Mouse (Mus musculus): ENCODE measurements at regions not wholly inside any gene's neighbourhood (a gene's known extent, or its start where the extent isn't known, plus 50 kb on each side); places are given as distances from the start of the nearest gene placed in this dataset.

DNA sequence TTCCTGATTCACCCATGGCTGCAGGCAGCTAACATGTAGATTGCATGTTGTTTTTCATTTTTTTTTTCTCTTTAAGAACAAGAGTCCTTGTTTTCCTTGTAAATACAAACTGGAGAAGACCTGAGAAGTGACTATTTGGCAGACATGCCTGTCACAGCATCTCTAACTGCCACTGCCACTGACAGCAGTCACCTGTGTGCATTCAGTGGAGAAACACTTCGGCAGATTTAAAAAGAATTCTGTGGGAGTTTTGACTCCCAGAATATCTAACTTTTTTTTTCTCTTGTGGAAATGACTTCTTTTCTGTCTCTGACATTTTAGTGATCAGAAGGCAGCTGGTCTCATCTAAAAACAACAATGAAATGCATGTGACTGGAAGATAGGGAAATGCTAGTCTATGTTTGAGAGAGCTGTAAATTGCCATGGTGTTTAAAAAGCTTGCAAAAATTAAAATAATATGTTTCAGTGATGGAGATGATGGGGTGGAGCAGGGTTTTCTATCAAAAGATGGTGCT is 526.0 kb upstream of the Agtr1b start:
- Histone ChIP-seq H3K36me3 (no peaks in the 10 kb centered on the region), H3K4me2 (no peak overlapping the region), H3K27ac (replicated peaks) (no peak overlapping the region), H3K27me3 (no peaks in the 10 kb centered on the region), H3K4me3 (no peak overlapping the region), H3K4me1 (replicated peaks) (no peaks in the 10 kb centered on the region), H3K9ac (no peak overlapping the region), H3K9me3 (no peaks in the 10 kb centered on the region)
- 56% methylated on average over 1 of the region's 1 CpGs for WGBS
- no peak for ATAC-seq (ENCODE audit: low FRiP score, low read depth)

DNA sequence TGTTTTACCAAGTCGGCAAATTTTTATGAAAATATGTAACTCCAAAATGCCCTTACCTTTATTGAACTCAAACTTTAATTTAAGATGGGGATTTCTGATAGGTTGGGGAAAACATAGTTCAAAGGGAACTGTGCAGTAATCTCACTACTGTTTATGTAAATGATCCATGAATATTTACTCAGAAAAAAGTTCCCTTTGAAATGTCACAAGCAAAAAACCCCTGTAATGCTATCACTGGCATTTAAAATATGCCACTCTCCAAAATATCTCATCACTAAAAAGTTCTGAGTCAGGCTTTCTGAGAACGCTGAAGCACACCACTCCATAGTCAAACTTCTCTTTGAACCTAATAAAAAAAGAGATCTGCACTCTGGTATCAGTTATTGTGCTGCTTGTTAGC is 497.3 kb upstream of the Agtr1b start:
- H3K4me1 ChIP-seq (replicated peaks): no peaks in the 10 kb centered on the region
- no peak overlapping the region for H3K27ac ChIP-seq (replicated peaks)
- no peaks in the 10 kb centered on the region for H3K36me3 ChIP-seq
- no peaks in the 10 kb centered on the region for H3K9me3 ChIP-seq
- no peak overlapping the region for H3K4me2 ChIP-seq
- WGBS: 88% methylated on average over 2 of the region's 2 CpGs
- ATAC-seq (ENCODE audit: low FRiP score, low read depth): no peak
- H3K27me3 ChIP-seq: no peaks in the 10 kb centered on the region
- no peak overlapping the region for H3K4me3 ChIP-seq
- H3K9ac ChIP-seq: no peak overlapping the region

DNA sequence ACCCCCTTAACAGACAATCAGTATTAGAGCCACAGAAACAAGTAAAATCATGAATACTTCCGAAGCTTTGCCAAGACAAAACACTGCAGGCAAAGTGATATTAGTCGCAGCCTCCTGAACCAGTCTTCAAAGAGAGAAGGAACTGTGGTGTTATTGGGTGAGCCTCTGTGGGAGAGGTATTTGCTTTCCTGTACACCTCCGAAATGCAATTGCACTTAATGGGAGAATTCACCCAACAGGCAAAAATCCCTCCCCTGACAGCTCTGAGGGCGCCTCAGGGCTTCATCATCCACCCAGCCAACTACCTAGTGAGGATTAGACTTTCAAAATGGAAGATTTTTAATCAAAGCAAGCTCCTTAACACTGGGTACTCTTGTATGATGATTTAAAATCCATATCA is 464.1 kb upstream of the Agtr1b start:
- no peaks in the 10 kb centered on the region for H3K9me3 ChIP-seq
- no peak for ATAC-seq (ENCODE audit: low FRiP score, low read depth)
- 74% methylated on average over 4 of the region's 4 CpGs for WGBS

DNA sequence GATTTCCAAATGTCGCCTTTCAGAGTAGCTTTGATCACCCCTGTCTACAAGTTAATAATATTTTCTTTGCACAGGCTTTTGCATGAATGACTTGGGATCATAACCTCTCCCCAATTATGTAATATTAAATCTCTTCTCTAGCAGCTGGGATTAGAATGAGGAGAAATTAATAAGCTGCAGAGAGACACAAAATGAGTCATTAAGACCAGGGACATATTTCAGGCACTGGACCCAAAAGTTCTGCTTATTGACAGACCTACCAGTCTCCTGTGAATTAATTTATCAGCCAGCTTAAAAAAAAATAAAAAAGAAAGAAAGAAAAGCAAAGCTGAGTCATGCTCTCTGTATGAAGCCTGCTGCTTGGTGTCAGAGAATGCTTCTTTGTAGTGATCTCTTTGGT is 462.4 kb upstream of the Agtr1b start:
- H3K4me1 ChIP-seq (replicated peaks): no peaks in the 10 kb centered on the region
- no peaks in the 10 kb centered on the region for H3K36me3 ChIP-seq
- no peak overlapping the region for H3K9ac ChIP-seq
- H3K4me2 ChIP-seq: no peak overlapping the region
- no peak overlapping the region for H3K27ac ChIP-seq (replicated peaks)
- no peak overlapping the region for H3K4me3 ChIP-seq
- ATAC-seq (ENCODE audit: low FRiP score, low read depth): no peak
- 67% methylated on average over 1 of the region's 1 CpGs for WGBS
- no peaks in the 10 kb centered on the region for H3K9me3 ChIP-seq
- H3K27me3 ChIP-seq: no peaks in the 10 kb centered on the region

More for the DNA sequence above, 464.1 kb upstream of the Agtr1b start:
- no peaks in the 10 kb centered on the region for H3K27me3 ChIP-seq
- no peaks in the 10 kb centered on the region for H3K4me1 ChIP-seq (replicated peaks)
- no peak overlapping the region for H3K4me2 ChIP-seq
- H3K9ac ChIP-seq: no peak overlapping the region
- H3K36me3 ChIP-seq: no peaks in the 10 kb centered on the region
- no peak overlapping the region for H3K4me3 ChIP-seq
- H3K27ac ChIP-seq (replicated peaks): no peak overlapping the region

DNA sequence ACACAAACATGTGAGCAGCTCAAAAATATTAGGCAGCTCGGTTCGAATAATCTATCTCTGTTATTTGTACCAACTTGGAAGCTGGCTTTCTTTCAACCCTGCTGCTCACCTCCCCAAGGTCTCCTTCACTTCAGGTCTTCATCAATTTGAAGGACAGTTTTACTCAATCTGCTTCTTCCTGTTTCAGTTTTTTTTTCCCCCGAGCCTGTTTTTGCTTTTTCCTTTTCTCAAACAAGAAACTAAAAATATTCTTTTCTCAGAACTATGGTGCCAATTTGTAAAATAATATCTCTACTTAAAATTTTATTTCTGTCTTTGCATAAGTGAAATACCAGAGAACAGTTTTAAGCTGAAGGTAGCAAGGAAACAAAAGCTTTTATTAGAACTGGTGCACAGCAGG is 461.8 kb upstream of the Agtr1b start:
- H3K36me3 ChIP-seq: no peaks in the 10 kb centered on the region
- H3K4me1 ChIP-seq (replicated peaks): no peaks in the 10 kb centered on the region
- H3K9ac ChIP-seq: no peak overlapping the region
- H3K9me3 ChIP-seq: no peaks in the 10 kb centered on the region
- no peaks in the 10 kb centered on the region for H3K27me3 ChIP-seq
- H3K27ac ChIP-seq (replicated peaks): no peak overlapping the region
- no peak overlapping the region for H3K4me2 ChIP-seq
- H3K4me3 ChIP-seq: no peak overlapping the region
- 79% methylated on average over 3 of the region's 3 CpGs for WGBS
- no peak for ATAC-seq (ENCODE audit: low FRiP score, low read depth)

DNA sequence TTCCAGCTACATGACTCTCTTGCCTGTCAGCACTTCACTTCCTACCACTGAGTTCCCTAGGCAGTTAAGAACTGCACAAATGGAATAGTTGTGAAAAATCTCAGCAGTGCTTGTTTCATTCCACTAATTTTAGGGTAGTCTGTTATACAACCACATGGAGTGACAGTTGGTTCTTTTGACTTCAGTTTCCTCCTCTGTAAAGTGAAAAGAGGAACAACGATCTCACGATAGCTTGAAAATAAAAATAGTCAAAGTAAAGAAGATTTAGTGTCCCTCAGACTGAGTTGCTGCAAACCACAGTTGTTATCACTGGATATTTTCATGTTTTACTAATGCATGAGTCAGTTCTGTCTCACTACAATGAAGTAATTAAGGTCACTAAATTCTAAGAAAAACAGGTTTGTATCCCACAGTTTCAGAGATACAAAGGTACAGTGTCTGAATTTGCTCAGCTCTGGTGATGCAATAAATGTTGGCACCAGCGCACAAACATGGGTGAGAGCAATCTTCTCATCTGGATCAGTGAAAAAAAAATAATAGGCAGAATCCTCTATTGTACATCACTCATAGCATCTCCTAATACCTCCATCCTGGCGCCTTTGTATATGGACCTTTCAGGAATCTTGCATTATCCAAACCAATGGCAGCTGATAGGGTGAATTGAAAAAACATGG is 458.8 kb upstream of the Agtr1b start:
- Histone ChIP-seq H3K36me3 (no peaks in the 10 kb centered on the region), H3K4me2 (no peak overlapping the region), H3K9ac (no peak overlapping the region), H3K9me3 (no peaks in the 10 kb centered on the region), H3K27me3 (no peaks in the 10 kb centered on the region), H3K4me1 (replicated peaks) (no peaks in the 10 kb centered on the region), H3K4me3 (no peak overlapping the region), H3K27ac (replicated peaks) (no peak overlapping the region)
- WGBS: 96% methylated on average over 4 of the region's 4 CpGs
- no peak for ATAC-seq (ENCODE audit: low FRiP score, low read depth)

DNA sequence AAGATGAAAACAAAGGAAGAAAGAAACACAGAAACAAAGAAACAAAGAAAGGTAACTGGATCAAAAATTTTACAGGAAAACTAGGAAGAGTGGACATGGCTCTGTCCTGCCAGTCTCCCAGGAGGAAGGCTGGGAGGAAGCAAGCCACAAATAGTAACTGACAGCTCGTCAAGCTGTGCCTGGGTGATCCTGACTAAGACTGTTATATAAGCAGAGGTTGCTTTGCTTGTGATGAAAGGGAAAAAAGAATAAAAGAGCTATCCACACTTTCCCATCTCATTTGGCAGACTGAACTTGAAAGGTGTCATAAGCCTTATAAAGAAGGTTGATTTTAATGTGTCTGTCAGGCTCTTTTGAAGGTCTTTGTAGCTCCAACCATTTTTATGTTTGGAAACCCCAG is 455.2 kb upstream of the Agtr1b start:
- Histone ChIP-seq H3K9me3 (no peaks in the 10 kb centered on the region), H3K4me3 (no peak overlapping the region), H3K27me3 (no peaks in the 10 kb centered on the region), H3K4me2 (no peak overlapping the region), H3K9ac (no peak overlapping the region), H3K27ac (replicated peaks) (no peak overlapping the region), H3K36me3 (no peaks in the 10 kb centered on the region), H3K4me1 (replicated peaks) (no peaks in the 10 kb centered on the region)
- 35% methylated on average over 1 of the region's 1 CpGs for WGBS
- ATAC-seq (ENCODE audit: low FRiP score, low read depth): no peak

DNA sequence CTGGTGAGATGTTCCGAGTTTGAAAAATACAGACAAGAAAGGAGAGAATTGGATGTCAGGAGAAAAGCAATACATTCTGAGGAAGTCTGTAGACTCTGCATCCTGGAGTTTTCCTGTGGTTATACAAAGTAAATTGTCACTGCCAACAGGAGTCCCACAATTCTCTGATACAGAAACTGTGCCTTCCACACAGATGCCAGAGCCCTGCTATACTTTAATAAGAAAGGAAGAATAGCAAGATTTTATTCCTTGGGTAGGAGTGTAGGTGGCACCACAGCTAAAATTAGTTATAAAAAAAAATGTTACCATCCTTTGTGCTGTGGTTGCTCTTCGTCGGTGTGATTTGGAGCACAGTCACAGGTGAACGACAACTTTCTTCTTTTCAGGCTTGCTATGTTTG is 454.7 kb upstream of the Agtr1b start:
- H3K9ac ChIP-seq: no peak overlapping the region
- 75% methylated on average over 4 of the region's 4 CpGs for WGBS
- H3K9me3 ChIP-seq: no peaks in the 10 kb centered on the region
- no peak overlapping the region for H3K27ac ChIP-seq (replicated peaks)
- H3K4me2 ChIP-seq: no peak overlapping the region
- H3K36me3 ChIP-seq: no peaks in the 10 kb centered on the region
- ATAC-seq (ENCODE audit: low FRiP score, low read depth): no peak
- H3K27me3 ChIP-seq: no peaks in the 10 kb centered on the region
- no peak overlapping the region for H3K4me3 ChIP-seq
- H3K4me1 ChIP-seq (replicated peaks): no peaks in the 10 kb centered on the region

DNA sequence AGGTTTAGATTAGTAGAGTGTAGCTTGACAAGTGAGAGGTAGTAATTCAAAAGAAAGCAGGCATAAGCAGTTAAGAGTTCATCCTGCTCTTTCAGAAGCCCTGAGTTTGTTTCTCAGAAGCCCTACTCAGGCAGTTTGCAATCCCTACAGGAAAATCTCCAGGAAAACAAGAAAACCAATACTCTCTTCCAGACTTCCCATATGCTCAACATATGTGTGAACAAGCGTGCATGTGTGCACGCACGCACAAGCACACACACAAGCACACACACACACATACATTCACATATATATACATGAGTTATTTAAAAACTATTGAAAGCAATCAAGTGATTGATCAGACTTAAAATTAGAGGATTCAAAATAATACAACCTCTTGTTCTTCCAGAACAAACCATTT is 453.1 kb upstream of the Agtr1b start:
- H3K9ac ChIP-seq: no peak overlapping the region
- H3K9me3 ChIP-seq: no peaks in the 10 kb centered on the region
- H3K27ac ChIP-seq (replicated peaks): no peak overlapping the region
- no peaks in the 10 kb centered on the region for H3K36me3 ChIP-seq
- no peak for ATAC-seq (ENCODE audit: low FRiP score, low read depth)
- 98% methylated on average over 3 of the region's 3 CpGs for WGBS
- no peak overlapping the region for H3K4me2 ChIP-seq
- no peaks in the 10 kb centered on the region for H3K27me3 ChIP-seq
- H3K4me3 ChIP-seq: no peak overlapping the region
- H3K4me1 ChIP-seq (replicated peaks): no peaks in the 10 kb centered on the region

DNA sequence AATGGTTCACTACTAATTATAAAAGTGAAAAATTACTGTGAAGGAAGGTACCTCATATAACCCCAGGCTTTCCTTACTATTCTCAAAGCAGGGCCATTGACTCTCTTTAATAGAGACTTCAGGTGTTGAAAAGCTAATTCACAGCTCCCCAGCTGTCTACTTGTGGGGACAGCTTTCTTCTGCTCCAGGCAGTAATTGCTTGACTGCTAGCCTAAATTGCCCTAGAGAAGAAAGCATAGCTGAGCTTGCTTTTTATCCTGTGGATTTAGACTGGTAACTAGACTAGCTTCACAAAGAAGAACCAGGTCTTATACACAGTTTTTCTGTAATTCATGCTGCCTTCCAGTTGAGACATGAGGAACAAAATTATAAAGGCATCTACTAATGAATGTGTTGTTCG is 452.6 kb upstream of the Agtr1b start:
- 74% methylated on average over 1 of the region's 1 CpGs for WGBS
- ATAC-seq (ENCODE audit: low FRiP score, low read depth): no peak

DNA sequence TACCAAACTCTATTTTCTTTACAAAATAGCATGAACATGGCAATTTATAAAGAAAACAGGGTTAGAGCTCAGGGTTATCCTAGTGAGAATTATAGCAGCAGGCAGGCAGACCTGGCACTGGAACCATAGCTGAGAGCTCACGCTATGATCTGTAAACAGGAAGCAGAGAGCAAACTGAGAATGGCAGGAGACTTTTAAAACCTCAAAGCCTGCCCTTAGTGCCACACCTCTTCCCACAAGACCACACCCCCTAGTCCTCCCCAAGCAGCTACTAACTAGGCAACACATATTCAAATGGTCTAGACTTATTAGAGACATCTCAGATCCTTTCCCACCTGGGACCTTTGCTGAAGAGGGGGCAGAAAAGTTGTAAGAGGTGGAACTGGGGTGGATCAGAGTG is 449.6 kb upstream of the Agtr1b start:
- Histone ChIP-seq H3K9me3 (no peaks in the 10 kb centered on the region), H3K27me3 (no peaks in the 10 kb centered on the region), H3K36me3 (no peaks in the 10 kb centered on the region), H3K9ac (no peak overlapping the region), H3K4me2 (no peak overlapping the region), H3K4me3 (no peak overlapping the region), H3K27ac (replicated peaks) (no peak overlapping the region), H3K4me1 (replicated peaks) (no peaks in the 10 kb centered on the region)
- 62% methylated on average over 1 of the region's 1 CpGs for WGBS
- ATAC-seq (ENCODE audit: low FRiP score, low read depth): no peak

More for the DNA sequence above, 452.6 kb upstream of the Agtr1b start:
- Histone ChIP-seq H3K9ac (no peak overlapping the region), H3K4me2 (no peak overlapping the region), H3K36me3 (no peaks in the 10 kb centered on the region), H3K9me3 (no peaks in the 10 kb centered on the region), H3K4me3 (no peak overlapping the region), H3K4me1 (replicated peaks) (no peaks in the 10 kb centered on the region), H3K27ac (replicated peaks) (no peak overlapping the region), H3K27me3 (no peaks in the 10 kb centered on the region)

DNA sequence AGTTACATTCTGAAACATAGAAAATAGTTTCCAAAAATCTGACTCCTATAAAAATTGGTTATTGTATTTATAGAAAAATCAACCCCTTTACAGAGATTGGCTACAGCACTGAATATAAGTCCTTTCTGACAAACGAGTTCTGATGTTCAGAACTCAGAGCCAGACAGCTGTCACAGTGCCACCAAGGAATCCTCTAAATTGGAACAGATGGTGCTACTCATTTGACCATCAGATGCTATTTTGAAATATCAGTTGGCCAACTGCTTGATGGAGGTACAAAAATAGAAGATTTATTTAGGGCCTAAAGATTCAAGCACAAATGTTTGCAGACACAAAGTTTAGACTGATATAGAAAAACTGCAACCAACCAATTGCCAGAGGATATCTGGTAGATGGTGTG is 427.3 kb upstream of the Agtr1b start:
- Histone ChIP-seq H3K9ac (no peak overlapping the region), H3K4me2 (no peak overlapping the region), H3K4me1 (replicated peaks) (no peaks in the 10 kb centered on the region), H3K4me3 (no peak overlapping the region), H3K36me3 (no peaks in the 10 kb centered on the region), H3K27ac (replicated peaks) (no peak overlapping the region), H3K9me3 (no peaks in the 10 kb centered on the region), H3K27me3 (no peaks in the 10 kb centered on the region)
- no peak for ATAC-seq (ENCODE audit: low FRiP score, low read depth)
- WGBS: 31% methylated on average over 1 of the region's 1 CpGs

DNA sequence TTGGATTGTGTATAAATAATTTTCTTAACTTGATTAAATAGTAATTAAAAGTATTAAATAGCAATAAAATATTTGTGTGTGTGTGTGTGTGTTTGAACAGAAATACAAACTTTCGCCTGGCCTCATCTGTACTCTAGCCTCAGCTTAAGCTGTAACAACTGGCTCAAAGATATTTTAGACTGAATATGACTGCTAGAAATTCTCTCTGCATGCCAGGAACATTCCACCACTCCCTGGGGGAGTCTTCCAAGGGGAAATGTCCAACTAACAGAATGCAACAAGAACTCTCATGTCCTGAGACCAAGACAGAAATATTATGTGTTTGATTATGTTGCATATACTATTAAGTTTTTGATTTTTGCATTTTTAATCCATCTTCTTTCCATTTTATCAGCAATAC is 425.5 kb upstream of the Agtr1b start:
- H3K27me3 ChIP-seq: no peaks in the 10 kb centered on the region
- H3K4me1 ChIP-seq (replicated peaks): no peaks in the 10 kb centered on the region
- no peak for ATAC-seq (ENCODE audit: low FRiP score, low read depth)
- H3K9me3 ChIP-seq: no peaks in the 10 kb centered on the region
- H3K9ac ChIP-seq: no peak overlapping the region
- H3K36me3 ChIP-seq: no peaks in the 10 kb centered on the region
- H3K4me3 ChIP-seq: no peak overlapping the region
- H3K27ac ChIP-seq (replicated peaks): no peak overlapping the region
- 88% methylated on average over 1 of the region's 1 CpGs for WGBS
- H3K4me2 ChIP-seq: no peak overlapping the region
